Mouse (Mus musculus) limb, embryonic 10.5 days (tissue): ENCODE results near the gene Runx1. TPM values are rescaled to one million over a fixed set of nuclear protein-coding genes. Genes with fewer than 3 reads are reported as not detected.

ENCODE experiments used
- DNase-seq: peaks from one replicate; pipeline ENCODE4 v3.0.0-alpha.2; 2017; ENCODE audit warnings: low spot score
- H3K27ac ChIP-seq: fragments of 300-500 bp; sonication (generic); 2 replicates; pipeline ENCODE4 v1.5.1; 2016; ENCODE audit warnings: mild to moderate bottlenecking
- H3K27me3 ChIP-seq: fragments of 300-500 bp; sonication (generic); 2 replicates; pipeline ENCODE4 v1.6.1; 2016; ENCODE audit warnings: low read depth, mild to moderate bottlenecking; ENCODE audit not compliant: poor library complexity, severe bottlenecking
- H3K36me3 ChIP-seq: fragments of 300-500 bp; sonication (generic); 2 replicates; pipeline ENCODE4 v1.6.1; 2016; ENCODE audit warnings: mild to moderate bottlenecking, moderate library complexity
- H3K4me1 ChIP-seq: fragments of 300-500 bp; sonication (generic); 2 replicates; pipeline ENCODE4 v1.6.1; 2016
- H3K4me3 ChIP-seq: fragments of 300-500 bp; sonication (generic); 2 replicates; pipeline ENCODE4 v1.5.1; 2016; ENCODE audit warnings: mild to moderate bottlenecking, moderate library complexity
- H3K9me3 ChIP-seq: fragments of 300-500 bp; sonication (generic); replicated peaks from 2 replicates; pipeline ENCODE4 v1.6.1; 2016; ENCODE audit warnings: mild to moderate bottlenecking
- WGBS: fragments of 180-500 bp; shearing (Covaris S2); methylation state at CpG from one replicate; pipeline ENCODE4 v1.1.7; 2016; 5-methylcytosine and 5-hydroxymethylcytosine counted together
- polyA plus RNA-seq: library from polyadenylated mRNA; unstranded; fragments of >200 nt; fragmentation: Nextera tagmentation; extraction: Ambion mirVana; gene quantifications from 2 replicates; pipeline ENCODE4 v1.2.1, GENCODE M21; 2016

Runx1 gene
- polyA plus RNA-seq = 1.2 TPM in 2 replicates

DNA sequence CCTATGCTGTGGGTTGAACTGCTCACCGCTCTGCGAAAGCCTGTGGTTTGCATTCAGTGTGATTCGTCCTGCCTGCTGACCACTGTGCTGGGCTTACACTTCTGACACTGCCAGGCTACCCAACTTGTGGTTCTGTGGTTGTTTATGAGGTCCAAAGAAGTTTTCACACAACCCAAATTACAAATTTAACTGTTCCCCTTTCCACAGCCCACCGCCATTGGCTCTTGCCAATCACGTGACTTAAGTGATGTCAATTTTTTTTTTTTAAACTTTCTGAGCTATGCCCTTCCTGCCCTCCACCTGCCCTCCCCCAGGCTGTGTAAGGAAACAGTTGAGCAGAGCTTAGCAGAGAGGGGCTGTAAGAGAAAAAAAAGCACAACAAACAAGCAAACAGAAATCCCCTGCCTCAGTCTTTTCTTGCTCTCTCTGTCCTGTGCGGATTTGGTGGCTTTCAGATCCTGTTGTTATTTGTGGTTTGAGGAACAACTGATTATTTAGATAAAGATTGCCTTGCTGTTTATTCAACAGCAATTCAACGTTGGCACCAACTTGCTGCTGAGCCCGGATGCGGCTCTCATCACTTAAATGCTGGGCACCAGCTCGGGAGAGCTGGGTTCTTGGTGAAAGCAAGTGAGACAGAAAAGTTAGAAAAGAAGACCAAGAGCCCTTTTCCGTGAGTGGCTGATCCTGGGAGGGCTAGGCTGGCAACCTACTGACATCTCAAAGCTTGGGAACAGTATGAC lies at the start of gene Runx1:
Gene Runx1 (minus strand): TSS at position 242 of the 743 bp plus-strand sequence.
- H3K27me3 ChIP-seq = peaks cover 17% of the 10 kb centered on the region
- peaks cover 31% of the 10 kb centered on the region for H3K4me1 ChIP-seq
- 89% methylated on average over 11 of the region's 11 CpGs for WGBS

DNA sequence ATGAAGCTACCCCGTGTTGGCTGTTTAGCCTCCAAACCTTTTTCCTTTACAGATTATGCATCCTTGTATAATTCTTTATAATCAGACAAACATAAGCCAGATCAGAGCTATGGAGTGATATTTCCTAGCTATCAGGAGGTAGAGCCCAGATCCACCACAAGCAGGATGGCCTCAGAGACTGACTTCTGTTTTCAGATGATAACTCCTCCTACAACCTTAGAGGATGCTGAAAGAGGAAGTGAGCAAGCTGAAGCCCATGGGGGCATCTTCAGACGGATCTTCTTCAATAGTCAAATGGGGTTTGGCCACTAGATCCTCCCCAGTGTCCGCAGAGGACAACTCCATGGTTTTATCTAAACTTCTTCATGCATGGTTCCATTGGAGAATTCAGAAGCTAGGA lies 48.1 kb upstream of the Runx1 start:
- H3K27ac ChIP-seq = no peak overlapping the region
- 88% methylated on average over 3 of the region's 3 CpGs for WGBS
- 0 out of 2 replicates have a peak, but pooled peaks cover 4% of the 10 kb centered on the region for H3K4me1 ChIP-seq
- H3K27me3 ChIP-seq = no peaks in the 10 kb centered on the region
- H3K9me3 ChIP-seq = no peaks in the 10 kb centered on the region
- no peaks in the 10 kb centered on the region for H3K36me3 ChIP-seq
- H3K4me3 ChIP-seq = no peak overlapping the region
- no peak for DNase-seq

More for the DNA sequence above, at the start of gene Runx1:
- DNase-seq = no peak
- no peak within 1 kb of the TSS for H3K4me3 ChIP-seq
- H3K36me3 ChIP-seq = no peaks in the 10 kb centered on the region
- no peaks in the 10 kb centered on the region for H3K9me3 ChIP-seq
- H3K27ac ChIP-seq = no peak within 1 kb of the TSS

DNA sequence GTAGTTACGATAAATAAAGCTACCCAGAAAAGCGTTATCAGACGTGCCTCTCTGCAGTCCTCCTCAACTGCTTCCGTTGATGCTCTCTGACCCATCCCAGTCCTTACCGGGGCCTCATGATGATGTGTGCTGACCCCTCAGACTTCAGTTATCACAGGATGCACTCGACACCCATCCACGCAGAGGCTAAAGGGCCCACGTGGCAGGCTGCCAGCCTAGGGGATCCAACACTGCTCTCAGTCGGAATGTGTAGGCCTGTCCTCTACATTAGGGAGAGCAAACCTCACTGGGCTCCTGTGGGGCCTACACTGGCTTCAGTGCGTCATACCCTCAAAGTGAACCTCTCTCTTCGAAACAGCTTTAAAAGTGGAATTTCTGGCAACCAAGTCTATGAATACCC lies 45.8 kb upstream of the Runx1 start:
- WGBS = 93% methylated on average over 11 of the region's 11 CpGs

DNA sequence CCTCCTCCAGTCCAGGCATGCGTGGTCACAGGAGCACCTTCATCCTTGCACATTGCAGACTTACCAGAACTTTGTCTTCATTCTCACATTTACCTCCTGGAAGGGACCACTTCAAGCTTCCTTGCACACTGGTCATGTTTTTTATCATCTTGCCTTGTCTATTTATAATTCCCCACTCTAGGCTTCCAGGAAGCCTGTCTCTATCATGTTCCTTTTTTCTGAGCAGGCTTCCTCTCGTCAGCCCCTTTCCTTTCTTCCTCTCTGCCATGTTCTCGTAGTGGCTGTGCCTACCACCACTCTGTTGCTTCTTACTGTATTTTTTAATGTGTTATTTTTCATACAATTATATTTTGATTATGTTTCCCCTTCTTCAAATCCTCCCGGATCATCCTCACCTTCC lies 42.6 kb upstream of the Runx1 start:
- H3K27me3 ChIP-seq = no peaks in the 10 kb centered on the region
- no peak overlapping the region for H3K27ac ChIP-seq
- no peak for DNase-seq
- no peak overlapping the region for H3K4me3 ChIP-seq
- H3K4me1 ChIP-seq = 0 out of 2 replicates have a peak, but pooled peaks cover 4% of the 10 kb centered on the region
- no peaks in the 10 kb centered on the region for H3K36me3 ChIP-seq
- no peaks in the 10 kb centered on the region for H3K9me3 ChIP-seq
- WGBS = 84% methylated on average over 4 of the region's 4 CpGs

More for the DNA sequence above, 45.8 kb upstream of the Runx1 start:
- Histone ChIP-seq H3K9me3 (no peaks in the 10 kb centered on the region), H3K4me3 (no peak overlapping the region), H3K27ac (no peak overlapping the region), H3K4me1 (0 out of 2 replicates have a peak, but pooled peaks cover 4% of the 10 kb centered on the region), H3K36me3 (no peaks in the 10 kb centered on the region), H3K27me3 (no peaks in the 10 kb centered on the region)
- no peak for DNase-seq

DNA sequence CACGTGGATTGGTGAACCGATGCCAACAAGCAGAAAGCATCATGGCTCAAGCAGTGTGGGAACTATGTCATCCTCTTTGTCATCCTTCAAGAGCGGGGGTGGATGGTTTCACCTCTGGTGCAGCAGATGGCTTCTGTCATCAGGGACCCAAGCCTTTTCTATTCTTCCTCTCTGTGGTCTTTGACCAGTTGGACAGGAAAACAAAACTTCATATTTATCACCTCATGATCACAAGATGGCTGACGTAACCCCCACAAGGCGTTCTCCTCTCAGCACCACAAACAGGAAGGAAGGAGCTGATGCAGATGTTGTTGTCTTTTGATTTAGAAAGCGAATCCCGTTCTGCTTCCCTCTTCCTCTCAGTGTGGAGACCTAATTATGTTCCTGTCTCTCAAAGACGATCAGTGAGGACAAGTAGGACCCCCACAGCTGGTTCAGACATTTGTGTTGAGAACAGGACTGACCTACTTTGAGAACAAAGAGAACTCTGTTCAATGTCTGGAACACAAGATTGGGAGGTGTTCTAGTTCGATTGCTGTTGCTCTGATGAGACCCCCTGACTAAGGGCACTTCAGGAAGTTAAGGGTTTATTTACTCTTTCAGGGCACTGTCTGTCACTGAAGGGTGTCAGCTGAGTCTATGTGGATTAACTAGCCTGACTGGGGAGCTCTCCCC lies 41.4 kb upstream of the Runx1 start:
- Histone ChIP-seq H3K27me3 (no peaks in the 10 kb centered on the region), H3K9me3 (no peaks in the 10 kb centered on the region), H3K4me1 (no peaks in the 10 kb centered on the region), H3K27ac (no peak overlapping the region), H3K36me3 (no peaks in the 10 kb centered on the region), H3K4me3 (no peak overlapping the region)
- 90% methylated on average over 9 of the region's 9 CpGs for whole genome bisulfite sequencing
- no peak for DNase-seq

DNA sequence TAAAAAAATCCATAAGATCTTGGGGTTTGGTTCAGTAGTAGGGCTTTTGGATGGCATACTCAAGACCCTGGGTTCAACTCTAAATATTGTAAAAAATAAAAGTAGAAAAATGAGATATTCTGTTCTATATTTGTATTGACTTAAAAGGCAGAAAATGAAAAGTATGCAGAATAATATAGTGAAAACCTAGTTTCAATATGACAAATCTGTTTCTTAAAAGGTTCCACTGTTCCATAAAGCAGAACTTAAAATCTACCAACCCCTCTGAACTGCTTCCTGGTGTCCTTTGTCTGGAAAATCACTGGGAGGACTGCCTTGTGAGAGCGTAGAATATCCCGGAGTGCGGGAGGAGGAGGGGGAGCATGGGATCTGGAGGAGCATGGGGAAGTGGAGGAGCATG lies 39.4 kb upstream of the Runx1 start:
- no peaks in the 10 kb centered on the region for H3K36me3 ChIP-seq
- H3K4me3 ChIP-seq = no peak overlapping the region
- no peak for DNase-seq
- 96% methylated on average over 3 of the region's 3 CpGs for WGBS
- H3K9me3 ChIP-seq = no peaks in the 10 kb centered on the region
- no peaks in the 10 kb centered on the region for H3K4me1 ChIP-seq
- no peak overlapping the region for H3K27ac ChIP-seq
- 0 out of 2 replicates have a peak, but pooled peaks cover 4% of the 10 kb centered on the region for H3K27me3 ChIP-seq

DNA sequence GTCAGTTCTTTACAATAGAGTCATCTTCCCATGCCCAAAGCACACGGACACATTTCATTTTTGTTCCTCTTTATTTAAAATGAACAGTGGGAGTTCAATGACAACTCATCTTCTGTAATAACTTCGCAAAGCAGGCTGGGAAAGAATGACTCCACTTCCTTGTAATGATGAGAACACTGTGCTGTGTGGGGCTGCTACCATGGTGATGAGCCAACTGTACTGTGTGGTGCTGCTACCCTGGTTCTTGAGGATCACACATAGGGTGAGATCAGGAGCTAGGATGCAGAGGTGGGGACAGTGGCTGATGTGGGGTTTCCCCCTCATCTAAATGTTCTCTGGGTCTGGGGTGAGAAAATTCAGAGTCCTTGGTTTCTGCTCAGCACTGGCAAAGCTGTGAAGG lies 38.2 kb upstream of the Runx1 start:
- 88% methylated on average over 2 of the region's 2 CpGs for whole genome bisulfite sequencing
- no peaks in the 10 kb centered on the region for H3K36me3 ChIP-seq
- H3K4me3 ChIP-seq = no peak overlapping the region
- H3K27me3 ChIP-seq = 0 out of 2 replicates have a peak, but pooled peaks cover 4% of the 10 kb centered on the region
- DNase-seq = no peak
- H3K27ac ChIP-seq = no peak overlapping the region
- H3K9me3 ChIP-seq = no peaks in the 10 kb centered on the region
- no peaks in the 10 kb centered on the region for H3K4me1 ChIP-seq

DNA sequence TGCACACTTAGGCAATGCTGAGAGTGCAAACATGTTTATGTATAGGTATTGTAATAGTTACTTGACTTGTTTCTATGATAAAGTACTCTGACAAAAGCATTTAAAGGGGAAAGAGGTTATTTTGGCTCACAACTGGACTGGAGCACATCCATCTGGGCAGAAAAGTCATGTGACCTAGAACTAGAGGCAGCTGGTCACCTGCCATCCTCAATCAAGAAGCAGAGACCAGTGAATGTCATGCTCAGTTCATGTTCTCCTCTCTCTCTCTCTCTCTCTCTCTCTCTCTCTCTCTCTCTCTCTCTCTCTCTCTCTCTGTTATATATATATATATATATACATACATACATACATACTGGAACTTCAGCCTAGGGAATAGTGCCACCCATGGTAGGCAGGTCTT lies 37.2 kb upstream of the Runx1 start:
- Histone ChIP-seq H3K36me3 (no peaks in the 10 kb centered on the region), H3K27me3 (0 out of 2 replicates have a peak, but pooled peaks cover 4% of the 10 kb centered on the region), H3K27ac (no peak overlapping the region), H3K9me3 (no peaks in the 10 kb centered on the region), H3K4me1 (no peaks in the 10 kb centered on the region), H3K4me3 (no peak overlapping the region)
- DNase-seq = no peak

DNA sequence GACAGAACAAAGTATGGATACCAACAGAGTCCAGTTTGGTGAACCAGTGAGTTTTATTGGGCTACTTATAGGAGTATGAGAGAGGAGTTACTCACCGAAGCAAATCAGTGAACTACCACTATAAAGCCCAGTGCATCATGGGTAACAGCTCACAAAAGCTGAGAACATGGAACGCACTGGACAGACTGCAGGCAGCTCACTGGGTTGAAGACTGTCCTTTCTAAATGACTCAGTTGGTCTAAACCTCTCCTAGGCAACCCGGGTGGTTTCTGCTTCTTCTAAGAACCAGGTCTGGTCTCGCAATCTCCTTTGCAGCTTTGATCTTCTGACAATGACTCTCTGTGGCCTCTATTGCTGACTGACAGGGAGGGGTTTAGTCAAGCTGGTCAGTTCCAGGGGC lies 36.5 kb upstream of the Runx1 start:
- no peak for DNase-seq
- Histone ChIP-seq H3K27me3 (0 out of 2 replicates have a peak, but pooled peaks cover 4% of the 10 kb centered on the region), H3K4me3 (no peak overlapping the region), H3K4me1 (no peaks in the 10 kb centered on the region), H3K36me3 (no peaks in the 10 kb centered on the region), H3K9me3 (no peaks in the 10 kb centered on the region), H3K27ac (no peak overlapping the region)
- 83% methylated on average over 4 of the region's 4 CpGs for WGBS

DNA sequence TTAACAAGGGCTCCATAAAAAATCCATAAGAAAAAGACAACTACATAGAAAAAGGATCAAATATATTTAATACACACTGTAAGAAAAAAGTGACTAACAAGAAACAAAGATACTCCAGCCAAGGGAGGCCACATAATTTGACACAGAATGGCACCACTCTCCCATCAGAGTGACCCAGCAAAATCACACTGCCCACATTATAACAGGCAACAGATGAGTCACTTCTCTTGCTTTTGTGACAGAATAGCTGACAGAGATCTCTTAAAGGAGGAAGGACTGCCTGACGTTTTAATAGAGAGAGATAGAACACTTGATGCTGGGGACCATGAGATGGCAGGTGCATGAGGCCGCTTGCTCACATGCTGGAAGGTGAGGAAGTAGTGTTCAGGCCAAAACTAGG lies 35.6 kb upstream of the Runx1 start:
- H3K4me3 ChIP-seq = no peak overlapping the region
- H3K36me3 ChIP-seq = no peaks in the 10 kb centered on the region
- H3K27ac ChIP-seq = no peak overlapping the region
- DNase-seq = no peak
- H3K4me1 ChIP-seq = no peaks in the 10 kb centered on the region
- no peaks in the 10 kb centered on the region for H3K9me3 ChIP-seq
- H3K27me3 ChIP-seq = 0 out of 2 replicates have a peak, but pooled peaks cover 4% of the 10 kb centered on the region
- 88% methylated on average over 2 of the region's 2 CpGs for WGBS

DNA sequence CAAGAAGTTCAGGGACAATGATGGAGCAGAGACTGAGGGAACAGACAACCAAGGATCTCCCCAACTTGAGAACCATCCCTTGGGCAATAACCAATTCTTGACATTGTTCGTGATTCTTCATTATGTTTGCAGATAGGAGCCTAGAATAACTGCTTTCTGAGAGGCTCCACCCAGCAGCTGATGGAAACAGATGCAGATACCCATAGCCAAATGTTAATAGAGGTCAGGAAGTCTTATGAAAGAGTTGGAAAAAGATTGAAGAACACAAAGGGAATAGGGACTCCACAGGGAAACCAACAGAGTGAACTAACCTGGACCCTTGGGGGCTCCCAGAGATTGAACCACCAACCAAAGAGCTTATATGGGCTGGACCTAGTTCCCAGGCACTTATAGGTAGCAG lies 34.7 kb upstream of the Runx1 start:
- 80% methylated on average over 1 of the region's 1 CpGs for WGBS
- no peak for DNase-seq
- Histone ChIP-seq H3K36me3 (no peaks in the 10 kb centered on the region), H3K4me1 (no peaks in the 10 kb centered on the region), H3K4me3 (no peak overlapping the region), H3K27me3 (0 out of 2 replicates have a peak, but pooled peaks cover 4% of the 10 kb centered on the region), H3K9me3 (no peaks in the 10 kb centered on the region), H3K27ac (no peak overlapping the region)

DNA sequence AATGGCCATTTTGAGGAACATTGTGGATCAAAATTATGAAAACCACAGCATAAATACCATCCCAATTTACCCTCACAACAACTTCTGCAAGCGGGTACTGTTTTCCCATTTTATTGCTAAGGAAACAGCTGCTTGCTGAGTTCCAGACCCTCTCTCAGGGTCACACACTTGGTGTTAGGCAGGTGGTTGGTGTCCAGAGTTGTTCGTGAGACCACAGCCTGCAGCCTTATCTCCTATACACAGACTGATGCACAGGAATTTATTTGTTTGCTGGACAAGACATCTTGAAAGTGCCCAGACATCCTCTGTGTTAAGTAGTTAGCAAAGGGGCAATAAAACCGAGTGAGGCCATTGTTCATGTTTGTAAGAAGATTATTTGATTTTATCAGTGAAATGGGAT lies 30.8 kb upstream of the Runx1 start:
- no peak for DNase-seq
- Histone ChIP-seq H3K4me3 (no peak overlapping the region), H3K27ac (no peak overlapping the region), H3K36me3 (no peaks in the 10 kb centered on the region), H3K9me3 (no peaks in the 10 kb centered on the region), H3K4me1 (no peaks in the 10 kb centered on the region), H3K27me3 (0 out of 2 replicates have a peak, but pooled peaks cover 4% of the 10 kb centered on the region)
- 67% methylated on average over 3 of the region's 3 CpGs for WGBS

DNA sequence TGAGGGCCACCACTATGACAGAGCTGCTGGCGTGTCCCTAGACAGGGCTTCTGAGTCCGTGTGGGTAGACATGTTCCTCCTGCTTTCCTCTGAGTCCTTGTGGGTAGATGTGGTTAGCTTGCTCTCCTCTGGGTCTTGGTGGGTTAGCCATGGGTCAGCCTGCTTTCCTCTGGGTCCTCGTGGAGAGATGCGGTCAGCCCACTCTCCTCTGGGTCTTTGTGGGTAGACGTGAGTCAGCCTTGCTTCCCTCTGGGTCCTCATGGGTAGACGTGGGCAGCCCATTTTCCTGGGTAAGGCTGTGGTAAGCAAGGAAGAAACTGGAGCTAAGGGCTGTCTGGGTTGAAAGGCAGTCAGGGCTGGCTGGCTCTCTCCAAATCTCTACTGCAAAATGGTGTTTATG lies 26.3 kb upstream of the Runx1 start:
- no peak for DNase-seq
- Histone ChIP-seq H3K9me3 (no peaks in the 10 kb centered on the region), H3K27me3 (no peaks in the 10 kb centered on the region), H3K4me3 (no peak overlapping the region), H3K4me1 (no peaks in the 10 kb centered on the region), H3K27ac (no peak overlapping the region), H3K36me3 (no peaks in the 10 kb centered on the region)
- 90% methylated on average over 6 of the region's 6 CpGs for WGBS
